ENCODE assay signal across 17 mouse cellular contexts in the genomic region with DNA sequence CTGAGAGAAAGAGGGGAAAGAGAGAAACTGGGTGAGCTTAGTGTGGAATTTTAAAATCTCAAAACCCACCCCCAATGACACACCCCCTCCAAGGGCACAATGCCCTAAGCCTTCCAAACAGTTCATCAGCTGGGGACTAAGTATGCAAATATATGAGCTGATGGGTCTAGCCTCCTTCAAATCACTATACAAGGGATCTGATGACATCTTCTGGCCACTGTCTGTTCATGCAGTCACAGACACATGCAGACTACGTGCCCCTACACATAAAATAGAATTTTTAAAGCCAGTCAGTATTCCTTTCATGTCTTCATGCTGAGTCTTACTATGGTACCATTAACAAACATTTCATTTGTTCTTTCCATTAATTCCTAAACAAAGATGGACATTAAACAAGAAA. TPM values are rescaled to one million over a fixed set of nuclear protein-coding genes. Genes with fewer than 3 reads are reported as not detected.
DNase-seq lines count a peak whose midpoint lies in the region; ATAC-seq and TF ChIP-seq lines count a peak whose summit lies in the region.
"Had no signal": no experiment of that assay in that cellular context is flagged by ENCODE, and none has a peak within 500 bp of the region (broad histone marks: within the 10 kb centered on the region; RNA-seq: fewer than 3 reads in every experiment).

No protein-coding gene starts in this region.

- no peak overlapping the region for H3K27ac ChIP-seq in forebrain, embryonic 12.5 days
- no peak overlapping the region for H3K27ac ChIP-seq in forebrain, embryonic 15.5 days (replicated peaks)
- no peak overlapping the region for H3K27ac ChIP-seq in liver, postnatal 0 days (ENCODE audit: low read depth)
- H3K27ac ChIP-seq in liver, embryonic 12.5 days: no peak overlapping the region
- H3K27ac ChIP-seq in forebrain, postnatal 0 days (ENCODE audit: low read depth, low read length): no peak overlapping the region
- H3K27ac ChIP-seq: embryonic facial prominence, embryonic 12.5 days had no signal

- no peak for DNase-seq in liver, postnatal 0 days
- DNase-seq in ES-CJ7 (ENCODE audit: low read depth, low spot score): peak; percentile 44
- DNase-seq in forebrain, postnatal 0 days: no peak
- no peak for DNase-seq in ovary, postnatal 10 days (ENCODE audit: low spot score)
- DNase-seq in heart, postnatal 25 days (ENCODE audit: low spot score): no peak
- DNase-seq: adrenal gland, postnatal 25 days; cerebellum, adult 11 months; gastrocnemius, postnatal 36 days; kidney, adult 2 months; thymus, postnatal 36 days had no signal

- no peaks in the 10 kb centered on the region for H3K36me3 ChIP-seq in forebrain, embryonic 12.5 days (replicated peaks)
- H3K36me3 ChIP-seq in forebrain, embryonic 15.5 days: no peaks in the 10 kb centered on the region
- no peaks in the 10 kb centered on the region for H3K36me3 ChIP-seq in liver, postnatal 0 days (replicated peaks; ENCODE audit: insufficient read depth, low read length)
- no peaks in the 10 kb centered on the region for H3K36me3 ChIP-seq in liver, embryonic 12.5 days
- no peaks in the 10 kb centered on the region for H3K36me3 ChIP-seq in forebrain, postnatal 0 days (ENCODE audit: insufficient read depth)
- H3K36me3 ChIP-seq: embryonic facial prominence, embryonic 12.5 days had no signal

- 48% methylated on average over 1 of the region's 1 CpGs for whole genome bisulfite sequencing in forebrain, embryonic 12.5 days
- 58% methylated on average over 1 of the region's 1 CpGs for WGBS in forebrain, embryonic 15.5 days
- WGBS in liver, postnatal 0 days (ENCODE audit: insufficient replicate concordance): 43% methylated on average over 1 of the region's 1 CpGs
- WGBS in liver, embryonic 12.5 days (ENCODE audit: insufficient replicate concordance): 25% methylated on average over 1 of the region's 1 CpGs
- whole genome bisulfite sequencing in forebrain, postnatal 0 days: 71% methylated on average over 1 of the region's 1 CpGs

- no peak for TF ChIP-seq EP300 in liver, postnatal 0 days (IDR thresholded peaks at IDR 0.05; ENCODE audit: low read depth)

- TF ChIP-seq CTCF in liver, postnatal 0 days (IDR thresholded peaks at IDR 0.05; ENCODE audit: low read depth): 0 out of 2 replicates have a peak, but pooled peaks have one; percentile 12
- peak; percentile 51 for TF ChIP-seq CTCF in forebrain, postnatal 0 days (IDR thresholded peaks at IDR 0.05; ENCODE audit: low read depth)

- H3K4me3 ChIP-seq in forebrain, embryonic 12.5 days (replicated peaks): no peak overlapping the region
- no peak overlapping the region for H3K4me3 ChIP-seq in forebrain, embryonic 15.5 days
- H3K4me3 ChIP-seq in liver, postnatal 0 days (ENCODE audit: low read depth, low read length): no peak overlapping the region
- no peak overlapping the region for H3K4me3 ChIP-seq in liver, embryonic 12.5 days
- no peak overlapping the region for H3K4me3 ChIP-seq in forebrain, postnatal 0 days (ENCODE audit: low read depth, low read length)
- H3K4me3 ChIP-seq: embryonic facial prominence, embryonic 12.5 days had no signal

- H3K4me1 ChIP-seq in forebrain, embryonic 12.5 days: no peaks in the 10 kb centered on the region
- H3K4me1 ChIP-seq in forebrain, embryonic 15.5 days: no peaks in the 10 kb centered on the region
- no peaks in the 10 kb centered on the region for H3K4me1 ChIP-seq in liver, postnatal 0 days (ENCODE audit: insufficient read depth)
- no peaks in the 10 kb centered on the region for H3K4me1 ChIP-seq in liver, embryonic 12.5 days
- H3K4me1 ChIP-seq in forebrain, postnatal 0 days (ENCODE audit: insufficient read depth): no peaks in the 10 kb centered on the region
- H3K4me1 ChIP-seq: embryonic facial prominence, embryonic 12.5 days had no signal

- no peaks in the 10 kb centered on the region for H3K27me3 ChIP-seq in forebrain, embryonic 12.5 days
- no peaks in the 10 kb centered on the region for H3K27me3 ChIP-seq in forebrain, embryonic 15.5 days
- no peaks in the 10 kb centered on the region for H3K27me3 ChIP-seq in liver, postnatal 0 days (ENCODE audit: insufficient read depth, low read length)
- no peaks in the 10 kb centered on the region for H3K27me3 ChIP-seq in liver, embryonic 12.5 days (replicated peaks)
- no peaks in the 10 kb centered on the region for H3K27me3 ChIP-seq in forebrain, postnatal 0 days (ENCODE audit: insufficient read depth, low read length)
- H3K27me3 ChIP-seq: embryonic facial prominence, embryonic 12.5 days had no signal

- H3K9ac ChIP-seq in forebrain, embryonic 12.5 days: no peak overlapping the region
- H3K9ac ChIP-seq in forebrain, embryonic 15.5 days (replicated peaks): no peak overlapping the region
- no peak overlapping the region for H3K9ac ChIP-seq in liver, postnatal 0 days (replicated peaks)
- H3K9ac ChIP-seq in liver, embryonic 12.5 days: no peak overlapping the region
- H3K9ac ChIP-seq in forebrain, postnatal 0 days: no peak overlapping the region
- H3K9ac ChIP-seq: embryonic facial prominence, embryonic 12.5 days had no signal

- intact Hi-C loops in heart, postnatal 25 days (cut with DNase I): no loop called here

- H3K4me2 ChIP-seq in forebrain, embryonic 12.5 days: no peak overlapping the region
- H3K4me2 ChIP-seq in forebrain, embryonic 15.5 days (replicated peaks): no peak overlapping the region
- no peak overlapping the region for H3K4me2 ChIP-seq in liver, postnatal 0 days (ENCODE audit: low read depth, low read length)
- no peak overlapping the region for H3K4me2 ChIP-seq in liver, embryonic 12.5 days
- H3K4me2 ChIP-seq in forebrain, postnatal 0 days (ENCODE audit: low read depth): no peak overlapping the region
- H3K4me2 ChIP-seq: embryonic facial prominence, embryonic 12.5 days; liver, embryonic 11.5 days had no signal

- no peaks in the 10 kb centered on the region for H3K9me3 ChIP-seq in forebrain, embryonic 12.5 days
- no peaks in the 10 kb centered on the region for H3K9me3 ChIP-seq in forebrain, embryonic 15.5 days
- no peaks in the 10 kb centered on the region for H3K9me3 ChIP-seq in liver, postnatal 0 days (ENCODE audit: low read length)
- H3K9me3 ChIP-seq in liver, embryonic 12.5 days (replicated peaks): no peaks in the 10 kb centered on the region
- H3K9me3 ChIP-seq in forebrain, postnatal 0 days (ENCODE audit: low read length): no peaks in the 10 kb centered on the region
- H3K9me3 ChIP-seq: embryonic facial prominence, embryonic 12.5 days had no signal

- 0 out of 2 replicates have a peak, but pooled peaks have one; percentile 36 for ATAC-seq in forebrain, embryonic 12.5 days (ENCODE audit: low FRiP score)
- no peak for ATAC-seq in forebrain, embryonic 15.5 days (replicated peaks)
- ATAC-seq in liver, postnatal 0 days: no peak
- no peak for ATAC-seq in liver, embryonic 12.5 days
- ATAC-seq in forebrain, postnatal 0 days: peak; percentile 73; the same call in 1 of the 2 replicates

RNA-seq across cellular contexts. Expression of a gene that starts 54.5 kb away (rescaled TPM):
- polyA plus RNA-seq in forebrain, embryonic 12.5 days (2016; fragmentation: Nextera tagmentation; extraction: Ambion mirVana): not detected in 2 replicates
- polyA plus RNA-seq in forebrain, embryonic 15.5 days (2015; fragmentation: Nextera tagmentation; extraction: Ambion mirVana): not detected in 2 replicates
- polyA plus RNA-seq in liver, postnatal 0 days (2015; fragmentation: Nextera tagmentation; extraction: Ambion mirVana): not detected in 2 replicates
- 0.11 TPM in 1 of 2 replicates, not detected in the other for polyA plus RNA-seq in liver, embryonic 12.5 days (2016; fragmentation: Nextera tagmentation; extraction: Ambion mirVana)
- not detected in 2 replicates for total RNA-seq in forebrain, postnatal 0 days (2014; rRNA removed)
- polyA plus RNA-seq in forebrain, postnatal 0 days (2015; fragmentation: Nextera tagmentation; extraction: Ambion mirVana): not detected in 2 replicates
- total RNA-seq in heart, postnatal 25 days (2021): under 1 TPM in 1 of 2 experiments, not detected in 1; 0.14 TPM
- total RNA-seq: adrenal gland, postnatal 25 days; gastrocnemius, postnatal 36 days; left cerebral cortex, postnatal 10 days; monocyte, adult 5-6 weeks had no signal
- polyA plus RNA-seq: embryonic facial prominence, embryonic 12.5 days; kidney, adult 2 months had no signal

Comparison
In these comparisons a context has a peak if more than half of its experiments do, and no peak if none do; other contexts are left out.
1. ATAC-seq: peak in forebrain, embryonic 12.5 days (single experiment) and forebrain, postnatal 0 days (single experiment); none in forebrain, embryonic 15.5 days (single experiment), liver, postnatal 0 days (single experiment) and liver, embryonic 12.5 days (single experiment).